Mouse (Mus musculus): ENCODE data around the gene 7420426K07Rik. TPM values are rescaled to one million over a fixed set of nuclear protein-coding genes. Genes with fewer than 3 reads are reported as not detected.

7420426K07Rik gene
- total and polyA plus RNA-seq, 3 experiments: not detected

DNA sequence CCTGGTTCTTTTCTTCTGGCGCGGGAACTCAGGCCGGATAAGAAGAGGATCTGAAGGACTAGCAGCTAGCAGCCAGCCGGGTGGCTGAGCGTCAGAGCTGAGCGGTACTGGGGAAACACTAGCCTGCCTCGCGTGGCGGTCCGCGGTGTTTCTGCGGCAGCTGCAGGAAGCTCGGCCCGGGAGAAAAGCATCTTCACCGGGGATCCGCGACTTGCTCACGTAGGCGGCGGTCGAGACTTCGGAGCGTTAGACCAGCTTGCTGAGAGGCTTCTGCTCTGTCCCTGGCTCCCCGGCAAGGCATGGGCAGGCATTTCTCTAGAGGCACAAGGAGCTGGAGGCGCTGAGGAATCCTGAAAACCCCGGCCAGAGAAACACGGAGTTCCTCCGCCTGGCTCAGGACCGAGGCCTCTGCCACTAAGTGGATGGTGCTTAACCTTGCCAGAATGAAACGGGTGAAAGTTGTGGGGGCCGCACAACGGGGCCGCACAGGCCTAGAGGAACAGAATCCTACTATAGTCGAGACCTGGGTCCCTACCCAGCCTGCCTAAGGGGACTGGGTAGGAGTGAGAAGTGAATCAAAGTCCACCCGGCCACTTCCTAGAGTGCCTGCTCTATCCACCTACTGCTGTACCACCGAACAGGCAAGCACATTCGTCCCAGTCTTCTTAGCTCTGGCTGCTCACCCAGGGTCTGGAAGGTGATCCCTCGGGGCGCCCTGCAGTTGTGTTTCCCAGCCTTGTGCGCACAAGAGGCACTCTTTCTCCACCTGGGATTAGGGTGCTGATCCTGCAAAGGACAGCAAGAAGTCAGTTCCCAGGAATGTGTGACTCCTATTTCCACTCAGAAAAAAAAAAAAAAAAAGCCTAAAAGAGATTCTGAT is 49.5 kb downstream of the 7420426K07Rik start:
- intact Hi-C loops (cut with DNase I): no loop called here
- under 1% methylated on average over 40 of the region's 40 CpGs for WGBS
- peaks cover 49% of the 10 kb centered on the region for H3K27me3 ChIP-seq (ENCODE audit: control insufficient read depth, insufficient read depth, low read length)
- no peaks in the 10 kb centered on the region for H3K79me2 ChIP-seq (replicated peaks; ENCODE audit: control insufficient read depth, insufficient read depth, low read length)
- no peak overlapping the region for H3K9ac ChIP-seq (ENCODE audit: low read depth, low read length)
- H3K4me3 ChIP-seq: no peak overlapping the region
- no peak overlapping the region for H3K27ac ChIP-seq
- H3K4me1 ChIP-seq (ENCODE audit: control insufficient read depth, insufficient read depth, low read length): peaks cover 2% of the 10 kb centered on the region; the same call in 1 of the 2 replicates
- H3K36me3 ChIP-seq (ENCODE audit: control insufficient read depth, insufficient read depth, low read length): no peaks in the 10 kb centered on the region
- DNase-seq: no peak
- TF ChIP-seq POLR2A (IDR thresholded peaks at IDR 0.05; ENCODE audit: insufficient read depth, low read depth, low read length) (no peak), EP300 (IDR thresholded peaks at IDR 0.05; ENCODE audit: insufficient read depth, low read depth, low read length) (no peak), CTCF (IDR thresholded peaks at IDR 0.05) (no peak)

- WGBS: 4% methylated on average over 4 of the region's 4 CpGs
- Histone ChIP-seq H3K79me2 (replicated peaks; ENCODE audit: control insufficient read depth, insufficient read depth, low read length) (no peaks in the 10 kb centered on the region), H3K4me3 (no peak overlapping the region), H3K36me3 (ENCODE audit: control insufficient read depth, insufficient read depth, low read length) (no peaks in the 10 kb centered on the region), H3K4me1 (ENCODE audit: control insufficient read depth, insufficient read depth, low read length) (peaks cover 2% of the 10 kb centered on the region; the same call in 1 of the 2 replicates), H3K27ac (no peak overlapping the region), H3K27me3 (ENCODE audit: control insufficient read depth, insufficient read depth, low read length) (peaks cover 50% of the 10 kb centered on the region), H3K9ac (ENCODE audit: low read depth, low read length) (no peak overlapping the region)
- no peak for DNase-seq
- TF ChIP-seq EP300 (IDR thresholded peaks at IDR 0.05; ENCODE audit: insufficient read depth, low read depth, low read length): no peak
- no peak for TF ChIP-seq CTCF (IDR thresholded peaks at IDR 0.05)
- intact Hi-C loops (cut with DNase I): no loop called here
Measured at GRCm38 (mm10) chr9:98953291-98953690, 50.4 kb downstream of the 7420426K07Rik start.

- no peak for DNase-seq
- Histone ChIP-seq H3K4me1 (ENCODE audit: control insufficient read depth, insufficient read depth, low read length) (peaks cover 2% of the 10 kb centered on the region; the same call in 1 of the 2 replicates), H3K79me2 (replicated peaks; ENCODE audit: control insufficient read depth, insufficient read depth, low read length) (no peaks in the 10 kb centered on the region), H3K27ac (no peak overlapping the region), H3K27me3 (ENCODE audit: control insufficient read depth, insufficient read depth, low read length) (peaks cover 51% of the 10 kb centered on the region), H3K9ac (ENCODE audit: low read depth, low read length) (no peak overlapping the region), H3K4me3 (no peak overlapping the region), H3K36me3 (ENCODE audit: control insufficient read depth, insufficient read depth, low read length) (no peaks in the 10 kb centered on the region)
- no peak for TF ChIP-seq POLR2A (IDR thresholded peaks at IDR 0.05; ENCODE audit: insufficient read depth, low read depth, low read length)
- TF ChIP-seq EP300 (IDR thresholded peaks at IDR 0.05; ENCODE audit: insufficient read depth, low read depth, low read length): no peak
- TF ChIP-seq CTCF (IDR thresholded peaks at IDR 0.05): no peak
- 7% methylated on average over 9 of the region's 9 CpGs for WGBS
- intact Hi-C loops (cut with DNase I): no loop called here
Measured at GRCm38 (mm10) chr9:98953830-98954229, 50.9 kb downstream of the 7420426K07Rik start.

Other genes with a start within 250 kb of the 7420426K07Rik start
- not detected for gene Prr23a1, start 60.6 kb upstream of the 7420426K07Rik start, total RNA-seq (2021)
- gene Prr23a1, start 60.6 kb upstream of the 7420426K07Rik start, polyA plus RNA-seq (2012; rRNA removed): not detected in 2 replicates
- not detected for gene Prr23a2, start 46.6 kb upstream of the 7420426K07Rik start, total RNA-seq (2021)
- gene Prr23a2, start 46.6 kb upstream of the 7420426K07Rik start, polyA plus RNA-seq (2012; rRNA removed): not detected in 2 replicates
- gene Prr23a3, start 38.4 kb upstream of the 7420426K07Rik start, total RNA-seq (2021): not detected
- gene Prr23a3, start 38.4 kb upstream of the 7420426K07Rik start, polyA plus RNA-seq (2012; rRNA removed): not detected in 2 replicates
- not detected for gene Foxl2, start 52.2 kb downstream of the 7420426K07Rik start, total RNA-seq (2021)
- not detected in 2 replicates for gene Foxl2, start 52.2 kb downstream of the 7420426K07Rik start, polyA plus RNA-seq (2012; rRNA removed)
- gene Faim, start 83.3 kb downstream of the 7420426K07Rik start, total RNA-seq (2021): 1 to 10 TPM; 4.1 to 5.4 TPM
- gene Faim, start 83.3 kb downstream of the 7420426K07Rik start, polyA plus RNA-seq (2012; rRNA removed): 2.1 and 3.7 TPM in 2 replicates
- not detected for gene Gm1123, start 132.6 kb downstream of the 7420426K07Rik start, total RNA-seq (2021)
- gene Gm1123, start 132.6 kb downstream of the 7420426K07Rik start, polyA plus RNA-seq (2012; rRNA removed): 0.12 TPM in 1 of 2 replicates, not detected in the other
- 10 to 100 TPM in 1 of 2 experiments, 1 to 10 TPM in 1; 10.0 to 10.8 TPM for gene Pik3cb, start 237.5 kb downstream of the 7420426K07Rik start, total RNA-seq (2021)
- 2.6 and 6.3 TPM in 2 replicates for gene Pik3cb, start 237.5 kb downstream of the 7420426K07Rik start, polyA plus RNA-seq (2012; rRNA removed)